Mouse (Mus musculus): ENCODE measurements at regions not wholly inside any gene's neighbourhood (a gene's known extent, or its start where the extent isn't known, plus 50 kb on each side); places are given as distances from the start of the nearest gene placed in this dataset.

DNA sequence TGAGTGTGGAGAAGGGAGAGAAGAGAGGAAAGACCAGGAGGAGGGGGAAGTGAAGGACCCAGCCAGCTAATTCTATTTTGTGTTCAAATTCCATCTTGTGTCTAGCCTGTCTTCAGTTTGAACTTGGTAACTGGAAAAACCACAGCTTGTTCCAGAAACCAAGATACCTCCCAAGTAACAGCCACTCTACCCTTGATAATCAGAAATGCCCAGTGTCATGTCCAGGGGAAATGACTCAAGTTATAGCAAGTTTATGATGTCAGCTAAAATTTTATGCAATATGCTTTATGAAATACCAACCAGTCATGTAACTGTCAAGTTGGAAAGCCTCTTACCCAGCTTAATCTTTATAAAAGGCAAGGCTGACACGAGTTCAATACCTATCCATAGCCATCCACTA lies 137.4 kb upstream of the Thpo start:
- Histone ChIP-seq H3K9me3 (replicated peaks; ENCODE audit: low read length) (no peaks in the 10 kb centered on the region), H3K36me3 (replicated peaks in 1 of 2; ENCODE audit: control insufficient read depth in 1 of 2, insufficient read depth in 1 of 2, low read length in 1 of 2) (no peaks in the 10 kb centered on the region), H3K4me3 (replicated peaks in 1 of 3; ENCODE audit: low read depth in 2 of 3, low read length in 2 of 3, poor library complexity in 1 of 3) (no peak overlapping the region), H3K9ac (ENCODE audit: insufficient read depth, low read depth) (no peak overlapping the region), H3K79me2 (replicated peaks; ENCODE audit: control insufficient read depth, extremely low read depth, insufficient read depth, poor library complexity, severe bottlenecking) (no peaks in the 10 kb centered on the region), H3K27ac (ENCODE audit: insufficient read depth, low read depth) (no peak overlapping the region), H3K4me2 (ENCODE audit: insufficient read depth, low read depth, poor library complexity, severe bottlenecking) (no peak overlapping the region), H3K27me3 (replicated peaks) (no peaks in the 10 kb centered on the region), H3K4me1 (ENCODE audit: control insufficient read depth in 1 of 2, insufficient read depth in 2 of 2) (no peaks in the 10 kb centered on the region)
- dilution Hi-C loops (cut with MboI; ENCODE audit: extremely low pct_ligation_motif_present, extremely low pct_unique_long_range_greater_than_20kb, low sequenced_read_pairs) (no loop called here), in situ Hi-C loops (cut with MboI; ENCODE audit: low pct_ligation_motif_present, low pct_unique_long_range_greater_than_20kb, low sequenced_read_pairs) (no loop called here)
- no peak for DNase-seq (ENCODE audit: extremely low read depth)
- TF ChIP-seq ELF1 (IDR thresholded peaks at IDR 0.05; ENCODE audit: low read depth, low read length) (no peak), GABPA (IDR thresholded peaks at IDR 0.05; ENCODE audit: insufficient replicate concordance, low read depth, low read length) (no peak), JUND (conservative IDR thresholded peaks at IDR 0.05; ENCODE audit: low read depth, low read length) (no peak), ZMIZ1 (IDR thresholded peaks at IDR 0.05; ENCODE audit: low read depth, low read length) (no peak), MAX (IDR thresholded peaks at IDR 0.05; ENCODE audit: low read length) (no peak), JUN (IDR thresholded peaks at IDR 0.05; ENCODE audit: insufficient read depth, low read depth, low read length) (no peak)

DNA sequence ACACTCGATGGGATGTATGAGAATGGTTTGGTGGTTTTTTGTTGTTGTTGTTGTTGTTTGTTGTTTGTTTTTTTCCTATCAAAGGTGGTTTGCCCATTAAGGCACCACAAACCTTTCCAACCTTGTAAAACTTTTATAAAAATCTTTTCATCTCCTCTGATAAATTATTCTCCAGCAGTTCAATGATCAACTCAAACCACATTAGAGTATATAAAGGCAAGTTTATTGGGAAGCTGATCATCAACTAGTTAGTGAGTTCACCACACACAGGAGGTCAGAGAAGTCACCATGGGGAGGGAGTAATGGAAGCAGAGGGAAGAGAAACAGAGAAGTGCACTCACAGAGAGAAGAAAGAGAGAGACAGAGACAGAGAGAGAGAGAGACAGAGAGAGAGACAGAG lies 132.5 kb upstream of the Thpo start:
- no peak overlapping the region for H3K27ac ChIP-seq (ENCODE audit: insufficient read depth, low read depth)
- no peak overlapping the region for H3K9ac ChIP-seq (ENCODE audit: insufficient read depth, low read depth)
- TF ChIP-seq NELFE (IDR thresholded peaks at IDR 0.05; ENCODE audit: low read depth, low read length) (no peak), MXI1 (IDR thresholded peaks at IDR 0.05; ENCODE audit: low read depth, low read length) (no peak), USF1 (IDR thresholded peaks at IDR 0.05; ENCODE audit: low read depth, low read length) (no peak), JUN (IDR thresholded peaks at IDR 0.05; ENCODE audit: insufficient read depth, low read depth, low read length) (no peak), PAX5 (IDR thresholded peaks at IDR 0.05; ENCODE audit: low read length) (no peak), ZNF384 (IDR thresholded peaks at IDR 0.05; ENCODE audit: low read depth, low read length) (no peak), E2F4 (IDR thresholded peaks at IDR 0.05; ENCODE audit: insufficient replicate concordance, low read depth, low read length) (no peak), USF2 (conservative IDR thresholded peaks at IDR 0.05; ENCODE audit: low read depth, low read length) (no peak), RCOR1 (conservative IDR thresholded peaks at IDR 0.05; ENCODE audit: low read depth, low read length) (no peak), ZKSCAN1 (IDR thresholded peaks at IDR 0.05; ENCODE audit: borderline replicate concordance, low read depth, low read length) (no peak), IRF4 (IDR thresholded peaks at IDR 0.05; ENCODE audit: low read depth, low read length) (no peak), CTCF (conservative IDR thresholded peaks at IDR 0.05 in 1 of 2, IDR thresholded peaks at IDR 0.05 in 1 of 2; ENCODE audit: low read depth in 2 of 2, low read length in 2 of 2) (no peak), KAT2A (IDR thresholded peaks at IDR 0.05; ENCODE audit: insufficient replicate concordance, low read length) (no peak), MEF2A (IDR thresholded peaks at IDR 0.05; ENCODE audit: borderline replicate concordance, low read depth, low read length) (no peak), MAX (IDR thresholded peaks at IDR 0.05; ENCODE audit: low read length) (no peak), POLR2AphosphoS2 (IDR thresholded peaks at IDR 0.05; ENCODE audit: low read depth, low read length) (no peak)
- H3K27me3 ChIP-seq (replicated peaks): no peaks in the 10 kb centered on the region
- in situ Hi-C loops (cut with MboI; ENCODE audit: low pct_ligation_motif_present, low pct_unique_long_range_greater_than_20kb, low sequenced_read_pairs): no loop called here
- H3K9me3 ChIP-seq (replicated peaks; ENCODE audit: low read length): peaks cover 3% of the 10 kb centered on the region
- H3K4me2 ChIP-seq (ENCODE audit: insufficient read depth, low read depth, poor library complexity, severe bottlenecking): no peak overlapping the region
- dilution Hi-C loops (cut with MboI; ENCODE audit: extremely low pct_ligation_motif_present, extremely low pct_unique_long_range_greater_than_20kb, low sequenced_read_pairs): no loop called here
- no peak for DNase-seq (ENCODE audit: extremely low read depth)
- H3K4me1 ChIP-seq (ENCODE audit: control insufficient read depth in 1 of 2, insufficient read depth in 2 of 2): no peaks in the 10 kb centered on the region
- no peaks in the 10 kb centered on the region for H3K79me2 ChIP-seq (replicated peaks; ENCODE audit: control insufficient read depth, extremely low read depth, insufficient read depth, poor library complexity, severe bottlenecking)
- H3K4me3 ChIP-seq (replicated peaks in 1 of 3; ENCODE audit: low read depth in 2 of 3, low read length in 2 of 3, poor library complexity in 1 of 3): no peak overlapping the region
- no peaks in the 10 kb centered on the region for H3K36me3 ChIP-seq (replicated peaks in 1 of 2; ENCODE audit: control insufficient read depth in 1 of 2, insufficient read depth in 1 of 2, low read length in 1 of 2)

All from CH12.LX (cell line).